Mouse (Mus musculus): ENCODE measurements around the gene Map3k5. TPM values are rescaled to one million over a fixed set of nuclear protein-coding genes. Genes with fewer than 3 reads are reported as not detected.

Gene Map3k5
- polyA plus RNA-seq, 1 experiment, result 10.9 TPM

- no peak for DNase-seq (ENCODE audit: extremely low spot score in 1 of 2, low spot score in 1 of 2)
These were observed 155.9 kb downstream of the Map3k5 start for GRCm38 (mm10) chr10:20090171-20090570.

GRCm38 (mm10) chr10:20091416-20091815 is 157.1 kb downstream of the Map3k5 start:
- no peak for DNase-seq (ENCODE audit: extremely low spot score in 1 of 2, low spot score in 1 of 2)

DNA sequence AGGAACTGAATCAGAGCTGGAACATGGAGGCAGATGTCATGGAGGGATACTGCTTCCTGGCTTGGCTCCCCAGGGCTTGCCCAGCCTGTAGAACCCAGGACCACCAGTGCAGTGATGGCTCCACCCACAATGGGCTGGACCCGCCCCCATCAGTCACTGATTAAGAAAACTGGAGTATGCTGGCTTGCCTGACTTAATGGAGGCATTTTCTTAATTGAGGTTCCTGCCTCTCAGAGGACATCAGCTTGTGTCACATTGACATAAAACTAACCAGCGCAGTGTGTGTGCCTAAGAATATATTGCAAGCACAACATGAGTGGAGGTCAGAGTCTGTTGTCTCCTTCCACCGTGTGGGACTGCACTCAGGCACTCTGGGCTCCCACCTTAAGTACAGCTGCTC is 158.1 kb downstream of the Map3k5 start:
- DNase-seq (ENCODE audit: extremely low spot score in 1 of 2, low spot score in 1 of 2), result no peak

DNA sequence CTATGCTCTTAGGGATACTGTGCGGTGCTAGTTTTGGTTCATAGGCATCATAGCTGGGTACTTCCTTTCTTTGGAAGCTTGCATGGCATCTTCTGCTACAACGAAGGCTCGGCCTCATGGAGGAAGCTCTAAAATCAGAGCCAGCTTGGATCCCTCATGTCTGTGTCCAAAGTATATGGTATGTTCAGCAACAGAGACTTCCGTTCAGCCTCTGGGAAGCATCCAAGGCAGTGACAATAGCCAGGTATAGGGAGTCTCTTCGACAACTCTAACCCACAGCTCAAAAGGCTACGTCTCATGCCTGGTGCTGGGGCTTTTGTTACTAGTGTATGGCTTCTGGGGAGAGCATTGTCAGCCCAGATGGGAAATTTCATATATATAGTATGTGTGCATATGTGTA is 167.2 kb downstream of the Map3k5 start:
- no peak for DNase-seq (ENCODE audit: extremely low spot score in 1 of 2, low spot score in 1 of 2)

DNA sequence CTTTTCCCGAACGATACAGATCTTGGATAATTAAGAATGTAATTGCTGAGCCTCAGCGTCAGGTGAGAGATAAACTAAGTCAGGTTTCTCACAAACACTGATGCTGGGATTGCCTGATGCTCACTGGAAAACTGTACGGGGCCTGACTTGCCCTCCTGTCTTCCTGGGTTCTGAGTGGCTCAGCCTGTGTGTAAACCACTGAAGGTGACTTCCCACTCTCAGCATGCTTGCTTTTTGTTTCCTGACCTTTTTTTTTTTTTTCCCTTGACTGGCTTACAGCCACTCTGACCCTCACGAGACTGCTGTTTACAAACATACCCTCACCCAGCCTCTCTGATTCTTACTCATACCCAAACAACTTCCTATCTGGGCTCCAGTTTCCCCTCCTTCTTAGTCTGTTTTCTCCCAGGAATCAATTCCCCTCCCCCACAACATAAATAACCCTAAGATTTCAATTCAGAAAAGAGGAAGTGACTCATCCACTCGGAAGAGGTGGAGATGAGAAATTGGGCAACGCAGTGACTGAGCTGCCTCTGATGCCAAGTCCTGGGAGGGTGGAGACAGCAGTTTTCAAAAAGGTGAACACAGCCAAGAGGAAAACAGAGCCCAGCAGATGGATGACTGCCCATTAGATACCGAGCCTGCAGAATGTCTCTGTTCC is 170.1 kb downstream of the Map3k5 start:
- peak in 1 of 2 experiments; percentile 68 for DNase-seq (ENCODE audit: extremely low spot score in 1 of 2, low spot score in 1 of 2)

DNA sequence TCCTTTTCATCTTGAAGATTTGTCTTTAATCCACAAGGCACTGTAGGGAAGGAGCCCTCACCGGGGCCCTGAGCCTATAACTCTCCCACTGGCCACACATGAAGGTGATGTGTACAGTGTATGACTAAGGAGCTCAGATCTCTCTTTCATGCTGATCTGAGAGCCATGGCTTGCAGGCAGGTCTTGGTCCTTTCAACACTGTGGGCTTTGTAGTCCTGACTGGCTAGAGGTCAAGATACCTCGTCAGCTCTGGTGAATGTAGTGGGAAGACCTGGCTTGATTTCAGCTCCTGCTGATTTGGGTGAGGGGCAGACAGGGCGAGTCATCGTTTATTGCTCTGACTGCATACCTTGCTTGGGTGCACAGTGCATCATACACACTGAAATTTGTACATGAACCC is 171.3 kb downstream of the Map3k5 start:
- DNase-seq (ENCODE audit: extremely low spot score in 1 of 2, low spot score in 1 of 2), result no peak

DNA sequence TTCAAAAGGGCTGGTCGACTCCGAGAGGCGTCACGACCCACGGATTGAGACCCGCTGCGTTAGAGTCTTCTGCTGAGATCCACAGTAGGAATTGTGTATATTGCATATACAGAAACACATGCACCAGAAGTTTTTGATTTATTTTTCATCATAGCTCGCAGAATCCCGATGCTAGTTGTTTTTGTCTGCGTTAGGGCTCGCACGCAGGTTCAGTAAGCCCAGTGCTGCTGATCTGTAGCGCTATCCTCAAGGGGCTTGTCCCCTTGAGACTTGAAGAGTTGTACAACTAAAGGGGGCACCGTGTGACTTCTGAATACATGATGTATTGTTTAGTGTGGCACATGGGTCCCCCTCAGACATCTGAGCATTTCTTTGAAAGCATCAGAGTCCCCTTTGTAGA is 172.8 kb downstream of the Map3k5 start:
- no peak for DNase-seq (ENCODE audit: extremely low spot score in 1 of 2, low spot score in 1 of 2)

DNA sequence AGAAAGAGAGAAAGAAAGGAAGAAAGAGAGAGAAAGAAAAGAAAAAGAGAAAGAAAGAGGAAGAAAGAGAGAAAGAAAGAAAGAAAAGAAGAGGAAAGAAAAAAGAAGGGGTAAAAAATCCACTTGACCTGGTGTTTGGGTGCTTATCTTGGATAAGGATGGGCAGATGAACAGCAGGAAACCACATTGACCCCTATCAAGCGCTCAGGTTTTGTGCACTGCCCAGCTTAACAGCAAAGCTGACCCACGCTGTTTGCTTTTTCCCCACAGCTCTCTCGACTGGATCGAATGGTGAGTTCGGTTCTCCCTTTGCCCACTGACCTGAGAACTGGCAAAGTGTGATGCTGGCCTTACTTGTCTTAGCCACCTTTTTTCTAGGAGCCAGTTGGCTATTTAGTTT is 177.2 kb downstream of the Map3k5 start:
- DNase-seq (ENCODE audit: extremely low spot score in 1 of 2, low spot score in 1 of 2), result no peak

GRCm38 (mm10) chr10:20112026-20112973 is 178.0 kb downstream of the Map3k5 start:
- DNase-seq (ENCODE audit: extremely low spot score in 1 of 2, low spot score in 1 of 2), result peak in 1 of 2 experiments; percentile 51

DNA sequence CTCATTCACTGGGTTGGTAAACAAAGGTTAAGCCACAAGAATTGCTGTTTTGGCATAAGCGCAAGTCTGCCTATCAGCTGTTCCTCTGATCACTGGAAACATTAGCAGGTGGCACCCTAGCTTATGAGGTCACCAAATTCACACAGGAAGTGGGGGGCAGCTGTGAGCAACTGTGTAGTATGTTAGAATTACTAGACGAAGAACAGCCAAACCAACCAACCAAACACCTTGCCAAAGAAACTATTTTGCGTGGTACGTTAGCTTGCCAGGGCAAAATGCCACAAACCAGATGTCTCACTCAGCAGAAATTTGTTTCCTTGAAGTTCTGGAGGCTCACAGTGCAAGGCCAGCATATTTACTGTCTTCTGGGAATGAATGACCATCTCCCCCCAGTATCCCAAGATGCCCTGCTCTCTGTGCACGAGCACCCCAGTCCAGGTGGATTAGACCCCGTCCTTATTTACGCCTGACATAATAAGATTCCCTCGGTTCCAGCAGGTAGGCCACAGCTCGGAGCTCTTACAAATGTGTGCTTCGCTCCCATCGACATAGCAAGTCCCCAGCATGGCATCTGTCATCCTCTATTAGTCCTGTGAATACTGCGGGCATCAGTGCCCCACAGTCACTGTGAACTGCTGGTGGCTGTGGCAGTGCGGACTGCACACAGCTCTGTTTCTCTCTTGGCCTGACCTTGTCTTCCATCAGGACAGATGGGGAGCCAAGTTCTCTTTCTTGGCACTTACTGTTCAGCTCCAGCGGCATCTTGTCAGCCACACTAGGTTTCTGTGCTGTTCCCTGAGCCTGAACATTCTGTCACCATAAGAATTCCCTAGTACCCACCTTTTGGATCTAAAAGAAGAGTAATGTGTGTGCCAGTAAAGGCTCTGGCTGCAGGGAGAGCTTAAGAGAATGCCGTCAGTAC is 185.5 kb downstream of the Map3k5 start:
- DNase-seq (ENCODE audit: extremely low spot score in 1 of 2, low spot score in 1 of 2), result no peak

GRCm38 (mm10) chr10:20121981-20122380 is 187.7 kb downstream of the Map3k5 start:
- DNase-seq (ENCODE audit: extremely low spot score in 1 of 2, low spot score in 1 of 2), result no peak

GRCm38 (mm10) chr10:20123401-20123800 is 189.1 kb downstream of the Map3k5 start:
- peak in 1 of 2 experiments; percentile 46 for DNase-seq (ENCODE audit: extremely low spot score in 1 of 2, low spot score in 1 of 2)

DNA sequence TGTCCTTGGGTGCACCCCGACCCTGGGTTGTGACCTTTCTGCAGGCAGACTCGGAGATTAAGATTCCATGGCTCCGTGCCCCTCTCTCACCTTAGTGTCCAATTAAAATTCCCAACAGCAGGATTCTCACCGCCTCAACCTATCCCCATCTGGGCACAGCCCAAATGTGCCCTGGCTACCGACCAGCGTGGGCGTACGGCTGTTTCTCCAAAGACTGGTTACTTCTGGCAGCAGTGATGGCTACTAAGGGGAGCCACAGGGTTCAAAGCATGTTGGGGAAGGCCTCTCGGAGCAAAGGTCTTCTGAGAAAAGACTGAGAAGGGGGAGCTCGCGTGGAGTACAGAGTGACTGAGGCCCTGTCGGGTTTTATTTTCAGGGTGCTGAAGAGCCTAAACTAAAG is 190.3 kb downstream of the Map3k5 start:
- DNase-seq (ENCODE audit: extremely low spot score in 1 of 2, low spot score in 1 of 2), result no peak

DNA sequence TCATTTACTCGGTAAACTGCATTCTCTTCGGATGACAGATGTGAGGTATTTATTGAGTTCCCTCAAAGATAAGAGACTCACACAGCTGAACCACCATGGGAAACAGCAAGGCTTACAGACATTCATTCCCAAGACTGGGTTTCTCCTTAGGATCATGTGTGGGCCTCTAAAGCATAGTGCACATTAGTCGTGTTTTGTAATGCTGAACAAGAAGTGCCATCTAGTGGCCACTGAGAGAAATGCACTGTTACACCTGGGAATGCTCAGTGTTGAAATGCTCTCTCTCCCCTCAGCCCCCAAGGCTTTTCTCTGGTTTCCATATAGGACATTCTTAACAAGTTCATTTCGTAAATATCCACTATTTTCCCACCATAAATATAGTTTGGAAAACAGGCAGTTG is 191.0 kb downstream of the Map3k5 start:
- DNase-seq (ENCODE audit: extremely low spot score in 1 of 2, low spot score in 1 of 2), result peak in 1 of 2 experiments; percentile 85

DNA sequence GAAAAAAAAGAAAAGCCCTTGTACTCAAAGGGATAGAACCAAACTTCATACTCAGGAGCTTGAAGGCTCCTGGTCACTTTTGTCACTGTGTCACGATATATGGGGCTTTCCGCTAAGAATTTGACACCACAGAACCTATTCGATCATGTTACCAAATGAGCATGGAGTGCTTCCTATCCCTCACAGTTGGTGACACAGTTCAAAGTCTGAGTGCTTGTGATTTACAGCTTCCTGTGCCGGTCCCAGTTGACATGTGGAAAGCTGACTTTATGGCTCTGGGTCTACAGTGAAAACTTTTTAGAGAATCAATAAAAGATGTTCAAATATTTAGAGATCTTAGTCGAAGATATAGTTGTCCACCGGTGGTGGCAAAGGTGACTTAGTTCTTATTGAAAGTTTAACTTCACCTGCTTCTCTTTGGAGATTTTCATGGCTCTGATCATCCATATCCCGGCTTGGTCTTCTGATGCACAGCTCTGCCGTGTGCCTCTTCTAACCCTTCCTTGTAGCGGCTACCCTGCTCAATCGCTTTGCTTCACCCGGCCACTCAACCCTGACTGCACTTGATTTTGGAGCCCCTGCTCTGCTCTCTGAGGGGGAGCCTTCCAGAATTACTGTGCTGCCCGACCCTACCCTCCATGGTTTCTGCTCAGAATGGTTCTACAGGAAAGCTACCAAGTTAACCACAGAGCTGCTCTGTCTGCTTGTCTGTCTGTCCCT is 198.8 kb downstream of the Map3k5 start:
- no peak for DNase-seq (ENCODE audit: extremely low spot score in 1 of 2, low spot score in 1 of 2)

GRCm38 (mm10) chr10:20135350-20136058 is 201.2 kb downstream of the Map3k5 start:
- no peak for DNase-seq (ENCODE audit: extremely low spot score in 1 of 2, low spot score in 1 of 2)

DNA sequence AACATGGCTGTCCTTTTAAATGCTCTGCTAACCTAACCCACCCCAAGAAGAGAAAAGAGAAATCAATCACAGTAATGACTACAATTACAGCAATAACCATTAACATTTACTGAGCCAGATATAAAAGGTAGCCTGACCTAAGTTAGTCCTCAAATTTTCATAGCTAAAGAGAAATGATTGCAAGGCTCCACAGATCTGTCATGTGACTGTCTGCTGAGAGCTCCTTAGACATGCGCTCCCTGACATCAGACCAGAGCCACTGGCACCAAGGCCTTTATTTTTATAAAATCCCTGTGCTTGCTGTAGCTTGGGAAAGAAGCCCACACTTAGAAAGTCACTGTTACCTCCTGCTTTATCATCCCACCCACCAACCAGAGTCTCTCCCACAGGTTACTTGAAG is 202.2 kb downstream of the Map3k5 start:
- DNase-seq (ENCODE audit: extremely low spot score in 1 of 2, low spot score in 1 of 2), result no peak

GRCm38 (mm10) chr10:20141376-20141775 is 207.1 kb downstream of the Map3k5 start:
- no peak for DNase-seq (ENCODE audit: extremely low spot score in 1 of 2, low spot score in 1 of 2)

DNA sequence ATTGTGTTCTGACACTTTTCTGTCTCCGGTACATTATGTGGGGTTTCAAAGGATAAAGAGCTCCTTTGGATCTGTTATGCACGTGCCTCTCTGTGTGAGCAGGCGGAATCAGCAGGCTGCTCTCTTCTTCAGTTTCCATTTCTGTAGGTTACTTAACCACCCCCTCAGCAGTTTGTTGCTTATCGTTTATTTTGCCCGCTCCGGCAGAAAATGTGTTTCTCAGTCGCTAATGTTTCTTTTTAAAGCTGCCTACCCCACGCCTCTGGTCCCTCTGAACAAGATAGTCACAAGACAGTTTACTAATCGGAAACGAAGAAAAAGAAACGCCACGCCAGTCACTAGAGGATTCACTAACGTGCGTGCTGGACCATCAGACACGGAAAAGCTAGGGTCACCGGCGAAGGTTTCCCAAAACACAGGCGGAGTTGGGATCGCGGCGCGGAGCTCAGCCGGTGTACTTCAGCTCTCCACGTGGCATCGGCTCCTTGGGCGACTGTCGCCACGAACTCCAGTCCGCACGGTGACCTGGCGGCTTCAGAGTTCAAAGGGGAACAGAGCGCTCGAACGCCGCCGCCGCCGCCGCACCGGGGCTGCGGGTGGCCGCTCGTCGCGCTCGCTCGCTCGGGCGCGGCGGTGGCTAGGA is 214.0 kb downstream of the Map3k5 start, which contains the start of gene Map7:
Gene Map7, plus strand, starts transcription at position 342 of the 643 bp plus-strand sequence.
- peak; percentile 50 to 63 for DNase-seq (ENCODE audit: extremely low spot score in 1 of 2, low spot score in 1 of 2)
